Mouse (Mus musculus): ENCODE results near the gene Dmpk. TPM values are rescaled to one million over a fixed set of nuclear protein-coding genes. Genes with fewer than 3 reads are reported as not detected.
A peak's percentile ranks its signal among the peaks of the same experiment; 100 is the strongest.

The Dmpk gene
- polyA plus RNA-seq, 1 experiment from 2014 or later: 16.4 TPM

DNA sequence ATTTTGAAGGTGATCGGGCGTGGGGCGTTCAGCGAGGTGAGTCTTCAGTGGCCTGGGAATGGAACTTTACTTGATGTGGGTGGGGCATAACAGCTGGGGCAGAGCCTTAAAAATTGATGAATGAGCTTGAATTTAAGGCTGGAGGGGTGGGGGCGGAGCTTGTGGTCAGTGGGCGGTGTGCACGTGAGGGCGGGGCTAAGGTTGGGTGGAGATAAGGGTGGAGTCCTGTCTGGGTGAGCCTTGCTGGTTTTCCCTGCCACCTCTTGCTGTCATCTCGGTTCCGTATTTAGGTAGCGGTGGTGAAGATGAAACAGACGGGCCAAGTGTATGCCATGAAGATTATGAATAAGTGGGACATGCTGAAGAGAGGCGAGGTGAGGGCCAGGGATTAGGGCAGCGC lies 2.4 kb downstream of the Dmpk start:
- Histone ChIP-seq H3K4me2 (peak overlapping the region; percentile 53), H3K9me3 (replicated peaks) (no peaks in the 10 kb centered on the region), H3K36me3 (peaks cover 67% of the 10 kb centered on the region), H3K27me3 (replicated peaks) (no peaks in the 10 kb centered on the region), H3K27ac (ENCODE audit: poor library complexity, severe bottlenecking) (no peak overlapping the region), H3K4me3 (0 out of 2 replicates have a peak overlapping the region, but pooled peaks have one; percentile 14), H3K4me1 (replicated peaks) (peaks cover 62% of the 10 kb centered on the region), H3K9ac (0 out of 2 replicates have a peak overlapping the region, but pooled peaks have one; percentile 55)
- peak; percentile 51; the same call in 1 of the 2 replicates for ATAC-seq (ENCODE audit: insufficient number of reproducible peaks, low FRiP score)
- 13% methylated on average over 14 of the region's 14 CpGs for WGBS

DNA sequence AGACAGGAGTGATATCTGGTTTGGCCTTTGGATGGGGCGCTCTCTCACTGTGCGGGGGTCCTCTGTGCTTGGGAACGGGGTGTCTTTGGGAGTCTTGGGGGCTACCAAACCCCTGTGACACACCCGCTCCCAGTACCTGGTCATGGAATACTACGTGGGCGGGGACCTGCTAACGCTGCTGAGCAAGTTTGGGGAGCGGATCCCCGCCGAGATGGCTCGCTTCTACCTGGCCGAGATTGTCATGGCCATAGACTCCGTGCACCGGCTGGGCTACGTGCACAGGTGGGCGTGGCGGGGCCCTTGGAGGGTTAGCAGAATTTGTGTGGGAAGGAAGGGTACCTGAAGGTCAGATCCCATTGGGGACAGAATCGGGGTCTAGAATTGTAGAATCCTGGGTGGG lies 3.1 kb downstream of the Dmpk start:
- Histone ChIP-seq H3K9me3 (replicated peaks) (no peaks in the 10 kb centered on the region), H3K27me3 (replicated peaks) (no peaks in the 10 kb centered on the region; the same call in 1 of the 2 replicates), H3K27ac (ENCODE audit: poor library complexity, severe bottlenecking) (no peak overlapping the region), H3K4me2 (0 out of 2 replicates have a peak overlapping the region, but pooled peaks have one; percentile 53), H3K4me3 (no peak overlapping the region), H3K4me1 (replicated peaks) (peaks cover 61% of the 10 kb centered on the region), H3K36me3 (peaks cover 67% of the 10 kb centered on the region), H3K9ac (no peak overlapping the region)
- no peak for ATAC-seq (ENCODE audit: insufficient number of reproducible peaks, low FRiP score)
- 65% methylated on average over 18 of the region's 18 CpGs for WGBS

DNA sequence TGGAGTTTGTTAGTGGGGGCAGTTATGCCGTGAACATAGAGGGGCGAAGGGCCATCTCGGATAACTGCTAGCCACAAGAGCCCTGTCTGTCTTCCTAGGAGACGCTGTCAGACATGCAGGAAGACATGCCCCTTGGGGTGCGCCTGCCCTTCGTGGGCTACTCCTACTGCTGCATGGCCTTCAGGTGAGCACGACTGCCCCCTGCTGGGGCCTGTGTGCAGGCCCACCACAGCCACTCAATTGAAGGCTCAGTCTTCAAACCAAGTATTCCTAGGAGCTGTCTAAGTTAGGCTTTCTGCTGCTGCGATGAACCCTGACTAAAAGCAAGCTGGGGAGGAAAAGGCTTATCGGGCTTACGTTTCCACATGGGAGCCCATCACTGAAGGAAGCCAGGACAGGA lies 5.2 kb downstream of the Dmpk start:
- WGBS: 35% methylated on average over 10 of the region's 10 CpGs
- no peaks in the 10 kb centered on the region; the same call in 1 of the 2 replicates for H3K27me3 ChIP-seq (replicated peaks)
- peaks cover 58% of the 10 kb centered on the region for H3K4me1 ChIP-seq (replicated peaks)
- no peak overlapping the region for H3K4me3 ChIP-seq
- H3K9ac ChIP-seq: no peak overlapping the region
- ATAC-seq (ENCODE audit: insufficient number of reproducible peaks, low FRiP score): no peak
- no peak overlapping the region for H3K4me2 ChIP-seq
- H3K36me3 ChIP-seq: peaks cover 56% of the 10 kb centered on the region
- H3K27ac ChIP-seq (ENCODE audit: poor library complexity, severe bottlenecking): no peak overlapping the region
- no peaks in the 10 kb centered on the region for H3K9me3 ChIP-seq (replicated peaks)

DNA sequence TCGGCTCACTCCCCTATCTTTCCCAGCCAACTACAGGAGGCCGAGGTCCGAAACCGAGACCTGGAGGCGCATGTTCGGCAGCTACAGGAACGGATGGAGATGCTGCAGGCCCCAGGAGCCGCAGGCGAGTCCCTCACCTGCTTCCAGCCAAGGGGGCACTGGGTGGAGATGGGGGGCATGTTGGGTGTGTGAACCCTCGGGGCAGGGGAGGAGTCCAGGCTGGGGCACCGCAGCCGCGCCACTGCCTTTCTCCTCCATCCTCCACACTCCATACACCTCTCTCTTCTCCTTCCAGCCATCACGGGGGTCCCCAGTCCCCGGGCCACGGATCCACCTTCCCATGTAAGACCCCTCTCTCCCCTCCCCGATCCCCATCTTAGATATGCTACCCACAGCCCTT lies 8.3 kb downstream of the Dmpk start:
- no peak for ATAC-seq (ENCODE audit: insufficient number of reproducible peaks, low FRiP score)
- no peaks in the 10 kb centered on the region for H3K9me3 ChIP-seq (replicated peaks)
- peaks cover 39% of the 10 kb centered on the region for H3K4me1 ChIP-seq (replicated peaks)
- 40% methylated on average over 17 of the region's 17 CpGs for WGBS
- H3K27ac ChIP-seq (ENCODE audit: poor library complexity, severe bottlenecking): peak overlapping the region; percentile 94
- 0 out of 2 replicates have a peak overlapping the region, but pooled peaks have one; percentile 3 for H3K4me3 ChIP-seq
- no peaks in the 10 kb centered on the region; the same call in 1 of the 2 replicates for H3K27me3 ChIP-seq (replicated peaks)
- peak overlapping the region; percentile 88 for H3K4me2 ChIP-seq
- H3K36me3 ChIP-seq: peaks cover 53% of the 10 kb centered on the region
- H3K9ac ChIP-seq: peak overlapping the region; percentile 72

DNA sequence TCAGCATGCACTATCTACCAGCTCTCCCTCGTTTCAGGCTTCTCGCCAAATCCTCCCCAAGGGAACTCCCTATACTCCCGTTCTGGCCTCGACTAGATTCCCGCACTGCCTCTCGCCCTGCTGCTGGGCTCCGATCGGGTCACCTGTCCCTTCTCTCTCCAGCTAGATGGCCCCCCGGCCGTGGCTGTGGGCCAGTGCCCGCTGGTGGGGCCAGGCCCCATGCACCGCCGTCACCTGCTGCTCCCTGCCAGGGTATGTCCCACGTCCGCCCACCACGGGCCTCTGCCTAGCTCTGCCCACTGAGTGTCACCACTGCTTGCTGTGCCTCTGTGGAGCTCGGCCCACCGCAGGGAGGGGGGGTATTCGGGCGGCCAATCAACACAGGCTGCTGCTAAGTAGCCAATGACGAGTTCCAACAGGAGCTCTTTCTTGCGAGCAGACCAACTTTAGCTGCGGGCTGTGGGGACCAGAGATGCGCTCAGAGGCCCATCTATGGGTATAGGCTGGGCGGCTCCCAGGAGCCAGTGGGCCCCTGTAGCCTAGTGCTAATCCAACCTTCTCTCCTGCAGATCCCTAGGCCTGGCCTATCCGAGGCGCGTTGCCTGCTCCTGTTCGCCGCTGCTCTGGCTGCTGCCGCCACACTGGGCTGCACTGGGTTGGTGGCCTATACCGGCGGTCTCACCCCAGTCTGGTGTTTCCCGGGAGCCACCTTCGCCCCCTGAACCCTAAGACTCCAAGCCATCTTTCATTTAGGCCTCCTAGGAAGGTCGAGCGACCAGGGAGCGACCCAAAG lies 8.9 kb downstream of the Dmpk start:
- H3K4me2 ChIP-seq: peak overlapping the region; percentile 88
- peak overlapping the region; percentile 72 for H3K9ac ChIP-seq
- H3K9me3 ChIP-seq (replicated peaks): no peaks in the 10 kb centered on the region
- H3K27me3 ChIP-seq (replicated peaks): no peaks in the 10 kb centered on the region; the same call in 1 of the 2 replicates
- peak overlapping the region; percentile 79 for H3K4me3 ChIP-seq
- peak overlapping the region; percentile 94 for H3K27ac ChIP-seq (ENCODE audit: poor library complexity, severe bottlenecking)
- H3K36me3 ChIP-seq: peaks cover 53% of the 10 kb centered on the region
- 3% methylated on average over 37 of the region's 38 CpGs for WGBS
- peaks cover 42% of the 10 kb centered on the region for H3K4me1 ChIP-seq (replicated peaks)
- ATAC-seq (ENCODE audit: insufficient number of reproducible peaks, low FRiP score): peak; percentile 50

DNA sequence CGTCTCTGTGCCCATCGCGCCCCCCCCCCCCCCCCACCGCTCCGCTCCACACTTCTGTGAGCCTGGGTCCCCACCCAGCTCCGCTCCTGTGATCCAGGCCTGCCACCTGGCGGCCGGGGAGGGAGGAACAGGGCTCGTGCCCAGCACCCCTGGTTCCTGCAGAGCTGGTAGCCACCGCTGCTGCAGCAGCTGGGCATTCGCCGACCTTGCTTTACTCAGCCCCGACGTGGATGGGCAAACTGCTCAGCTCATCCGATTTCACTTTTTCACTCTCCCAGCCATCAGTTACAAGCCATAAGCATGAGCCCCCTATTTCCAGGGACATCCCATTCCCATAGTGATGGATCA lies 9.5 kb downstream of the Dmpk start:
- Histone ChIP-seq H3K4me1 (replicated peaks) (peaks cover 47% of the 10 kb centered on the region), H3K9ac (peak overlapping the region; percentile 72), H3K27me3 (replicated peaks) (no peaks in the 10 kb centered on the region; the same call in 1 of the 2 replicates), H3K4me2 (peak overlapping the region; percentile 88), H3K4me3 (peak overlapping the region; percentile 79), H3K9me3 (replicated peaks) (no peaks in the 10 kb centered on the region), H3K36me3 (peaks cover 52% of the 10 kb centered on the region), H3K27ac (ENCODE audit: poor library complexity, severe bottlenecking) (peak overlapping the region; percentile 94)
- WGBS: 0% methylated on average over 12 of the region's 15 CpGs
- ATAC-seq (ENCODE audit: insufficient number of reproducible peaks, low FRiP score): peak; percentile 68

DNA sequence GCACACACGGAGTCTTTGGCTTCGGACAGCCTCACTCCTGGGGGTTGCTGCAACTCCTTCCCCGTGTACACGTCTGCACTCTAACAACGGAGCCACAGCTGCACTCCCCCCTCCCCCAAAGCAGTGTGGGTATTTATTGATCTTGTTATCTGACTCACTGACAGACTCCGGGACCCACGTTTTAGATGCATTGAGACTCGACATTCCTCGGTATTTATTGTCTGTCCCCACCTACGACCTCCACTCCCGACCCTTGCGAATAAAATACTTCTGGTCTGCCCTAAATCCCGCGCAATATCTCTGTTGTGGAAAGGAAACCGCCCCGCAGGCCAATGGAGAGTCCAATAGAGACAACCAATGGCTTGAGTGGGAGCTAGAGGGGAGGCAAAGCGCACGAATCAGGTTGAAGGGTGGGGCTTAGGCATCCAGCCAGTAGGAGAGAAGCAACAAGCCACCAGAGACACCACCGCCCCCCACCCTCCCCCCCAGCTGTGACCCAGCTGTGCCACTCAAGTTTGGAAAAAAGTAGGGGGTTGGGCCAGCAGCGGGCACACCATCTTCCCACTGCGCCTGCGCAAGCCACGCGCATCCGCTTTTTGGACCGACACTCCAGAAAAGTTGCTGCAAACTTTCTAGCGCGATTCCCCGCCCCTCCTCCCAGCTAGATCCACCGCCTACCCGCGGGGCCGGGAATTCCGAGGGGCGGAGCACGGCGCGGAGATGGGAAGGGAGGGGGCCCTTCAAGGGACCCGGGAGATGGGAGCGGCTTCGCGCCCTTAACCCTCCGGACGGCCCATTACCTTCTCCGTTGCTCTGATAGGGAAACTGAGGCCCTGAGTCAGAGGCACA lies 10.1 kb downstream of the Dmpk start:
- under 1% methylated on average over 44 of the region's 45 CpGs for WGBS

DNA sequence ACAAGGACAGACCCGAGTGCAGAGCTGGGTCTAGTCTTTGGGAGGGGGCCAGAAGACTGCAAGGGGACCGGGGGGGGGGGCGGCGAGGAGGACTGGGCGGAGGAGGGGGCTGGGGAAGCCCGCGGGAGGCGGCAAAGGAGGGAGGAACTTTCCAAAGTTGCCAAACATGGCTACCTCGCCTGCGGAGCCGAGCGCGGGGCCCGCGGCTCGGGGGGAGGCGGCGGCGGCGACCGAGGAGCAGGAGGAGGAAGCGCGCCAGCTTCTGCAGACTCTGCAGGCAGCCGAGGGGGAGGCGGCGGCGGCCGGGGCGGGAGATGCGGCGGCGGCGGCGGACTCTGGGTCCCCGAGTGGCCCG lies 10.8 kb downstream of the Dmpk start, which contains the start of gene Six5:
Gene Six5 (plus strand): TSS at position 124 of the 355 bp plus-strand sequence.
- no peak; the same call in 1 of the 2 replicates for ATAC-seq (ENCODE audit: insufficient number of reproducible peaks, low FRiP score)
- peak within 1 kb of the TSS; percentile 99 for H3K27ac ChIP-seq (ENCODE audit: poor library complexity, severe bottlenecking)
- H3K4me3 ChIP-seq: peak within 1 kb of the TSS; percentile 79
- no peaks in the 10 kb centered on the region for H3K9me3 ChIP-seq (replicated peaks)
- no peaks in the 10 kb centered on the region; the same call in 1 of the 2 replicates for H3K27me3 ChIP-seq (replicated peaks)
- H3K4me2 ChIP-seq: peak within 1 kb of the TSS; percentile 88
- WGBS: 0% methylated on average over 33 of the region's 36 CpGs
- H3K9ac ChIP-seq: peak within 1 kb of the TSS; percentile 97
- peaks cover 42% of the 10 kb centered on the region for H3K36me3 ChIP-seq
- H3K4me1 ChIP-seq (replicated peaks): peaks cover 47% of the 10 kb centered on the region

More for the DNA sequence above, 10.1 kb downstream of the Dmpk start:
- Histone ChIP-seq H3K36me3 (peaks cover 46% of the 10 kb centered on the region), H3K9ac (peak overlapping the region; percentile 97), H3K9me3 (replicated peaks) (no peaks in the 10 kb centered on the region), H3K27ac (ENCODE audit: poor library complexity, severe bottlenecking) (peak overlapping the region; percentile 99), H3K4me3 (peak overlapping the region; percentile 79), H3K27me3 (replicated peaks) (no peaks in the 10 kb centered on the region; the same call in 1 of the 2 replicates), H3K4me2 (peak overlapping the region; percentile 88), H3K4me1 (replicated peaks) (peaks cover 47% of the 10 kb centered on the region)
- ATAC-seq (ENCODE audit: insufficient number of reproducible peaks, low FRiP score): peak; percentile 83

DNA sequence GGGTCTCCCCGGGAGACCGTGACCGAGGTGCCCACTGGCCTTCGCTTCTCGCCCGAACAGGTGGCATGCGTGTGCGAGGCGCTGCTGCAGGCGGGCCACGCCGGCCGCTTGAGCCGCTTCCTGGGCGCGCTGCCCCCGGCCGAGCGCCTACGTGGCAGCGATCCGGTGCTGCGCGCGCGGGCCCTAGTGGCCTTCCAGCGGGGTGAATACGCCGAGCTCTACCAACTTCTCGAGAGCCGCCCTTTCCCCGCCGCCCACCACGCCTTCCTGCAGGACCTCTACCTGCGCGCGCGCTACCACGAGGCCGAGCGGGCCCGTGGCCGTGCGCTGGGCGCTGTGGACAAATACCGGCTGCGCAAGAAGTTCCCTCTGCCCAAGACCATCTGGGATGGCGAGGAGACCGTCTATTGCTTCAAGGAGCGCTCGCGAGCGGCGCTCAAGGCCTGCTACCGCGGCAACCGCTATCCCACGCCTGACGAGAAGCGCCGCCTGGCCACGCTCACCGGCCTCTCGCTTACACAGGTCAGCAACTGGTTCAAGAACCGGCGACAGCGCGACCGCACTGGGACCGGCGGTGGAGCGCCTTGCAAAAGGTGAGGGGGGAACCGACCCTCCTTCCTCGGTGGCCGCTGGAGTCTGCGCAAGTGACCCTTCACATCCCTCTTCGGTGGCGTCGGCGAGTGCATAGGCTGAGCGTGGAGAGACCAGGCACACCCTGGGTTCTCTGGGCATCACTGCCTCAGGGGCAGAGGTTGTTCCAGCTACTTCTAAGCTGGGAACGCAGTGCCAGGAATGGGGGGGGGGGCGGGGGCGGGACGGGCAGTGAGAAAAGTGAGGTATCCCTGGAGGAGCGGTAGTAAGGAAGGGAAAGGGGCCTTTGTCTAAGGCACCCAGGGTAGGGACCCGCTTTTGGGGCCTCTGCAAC lies 11.4 kb downstream of the Dmpk start:
- Histone ChIP-seq H3K36me3 (peaks cover 36% of the 10 kb centered on the region), H3K4me2 (peak overlapping the region; percentile 88), H3K27me3 (replicated peaks) (no peaks in the 10 kb centered on the region; the same call in 1 of the 2 replicates), H3K4me1 (replicated peaks) (peaks cover 47% of the 10 kb centered on the region), H3K27ac (ENCODE audit: poor library complexity, severe bottlenecking) (peak overlapping the region; percentile 99), H3K9me3 (replicated peaks) (no peaks in the 10 kb centered on the region), H3K9ac (peak overlapping the region; percentile 97), H3K4me3 (peak overlapping the region; percentile 79)
- ATAC-seq (ENCODE audit: insufficient number of reproducible peaks, low FRiP score): no peak
- under 1% methylated on average over 80 of the region's 87 CpGs for WGBS

DNA sequence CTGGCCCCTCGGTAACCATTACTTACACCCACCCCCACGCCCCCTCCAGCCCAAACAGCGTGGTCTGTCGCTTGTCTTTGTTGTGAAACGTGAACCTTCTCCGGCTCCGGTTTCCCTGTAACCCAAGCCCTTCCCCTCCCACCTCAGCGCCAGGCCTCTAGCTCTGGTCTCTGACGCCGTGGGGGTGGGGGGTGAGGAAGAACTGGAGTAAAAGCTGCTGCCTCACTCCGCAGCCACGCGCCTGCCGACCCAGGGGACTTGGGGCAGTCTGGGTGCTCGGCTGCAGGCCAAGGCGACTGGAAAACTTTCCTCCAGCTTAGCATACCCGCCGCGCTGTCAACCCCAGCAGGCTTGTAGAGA lies 12.1 kb downstream of the Dmpk start:
- Histone ChIP-seq H3K9me3 (replicated peaks) (no peaks in the 10 kb centered on the region), H3K9ac (peak overlapping the region; percentile 97), H3K36me3 (peaks cover 29% of the 10 kb centered on the region), H3K27ac (ENCODE audit: poor library complexity, severe bottlenecking) (peak overlapping the region; percentile 99), H3K4me1 (replicated peaks) (peaks cover 47% of the 10 kb centered on the region), H3K4me2 (peak overlapping the region; percentile 88), H3K4me3 (peak overlapping the region; percentile 79), H3K27me3 (replicated peaks) (no peaks in the 10 kb centered on the region; the same call in 1 of the 2 replicates)
- WGBS: under 1% methylated on average over 19 of the region's 19 CpGs
- ATAC-seq (ENCODE audit: insufficient number of reproducible peaks, low FRiP score): peak; percentile 15; the same call in 1 of the 2 replicates
